In the genomic region with DNA sequence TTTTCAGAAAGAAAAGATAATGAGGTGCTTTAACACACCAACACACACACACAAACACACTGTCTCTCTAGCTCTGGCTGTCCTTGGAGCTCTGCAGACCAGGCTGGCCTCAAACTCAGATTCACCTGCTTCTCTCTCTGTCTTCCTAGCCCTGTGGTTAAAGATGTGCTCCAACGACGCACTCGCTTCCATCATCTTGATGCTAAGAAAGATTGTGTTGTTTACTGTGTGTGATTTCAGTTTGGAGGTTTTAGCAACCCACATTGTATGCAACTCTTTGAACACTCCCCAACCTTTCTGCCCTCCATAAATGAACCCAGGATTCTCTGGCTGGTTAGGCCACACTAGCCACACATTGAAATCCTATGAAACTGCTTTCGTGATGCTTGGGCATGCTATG, we compare ENCODE assay signal across 8 mouse cellular contexts. TPM values are rescaled to one million over a fixed set of nuclear protein-coding genes. Genes with fewer than 3 reads are reported as not detected.
DNase-seq lines count a peak whose midpoint lies in the region; ATAC-seq and TF ChIP-seq lines count a peak whose summit lies in the region.

No protein-coding gene starts in this region.

- no peak overlapping the region for H3ac ChIP-seq in myocyte (ENCODE audit: control insufficient read depth, insufficient read length)

- H3K4me3 ChIP-seq in heart, postnatal 0 days (ENCODE audit: low read depth, low read length), result no peak overlapping the region
- 0 out of 2 replicates have a peak overlapping the region, but pooled peaks have one; percentile 8 for H3K4me3 ChIP-seq in brown adipose tissue, adult 24 weeks (ENCODE audit: insufficient read depth, low read depth, low read length)
- peak overlapping the region; percentile 63 for H3K4me3 ChIP-seq in myocyte

- peak overlapping the region; percentile 97; the same call in 1 of the 2 replicates for H3K9ac ChIP-seq in heart, postnatal 0 days (replicated peaks; ENCODE audit: low read depth, low read length)

- H3K9me3 ChIP-seq in heart, postnatal 0 days (replicated peaks; ENCODE audit: control insufficient read depth, low read length), result no peaks in the 10 kb centered on the region

- TF ChIP-seq POLR2A in myocyte (IDR thresholded peaks at IDR 0.05; ENCODE audit: insufficient read length, low read depth), result no peak

- TF ChIP-seq EP300 in heart, postnatal 0 days (IDR thresholded peaks at IDR 0.05; ENCODE audit: low read depth), result no peak

- H3K79me2 ChIP-seq in myocyte (ENCODE audit: control insufficient read depth, insufficient read depth), result peaks cover 62% of the 10 kb centered on the region

- no peak for ATAC-seq in heart, postnatal 0 days (ENCODE audit: insufficient read depth, low read depth)

- H3K27ac ChIP-seq in heart, postnatal 0 days (ENCODE audit: low read depth), result peak overlapping the region; percentile 25; the same call in 1 of the 2 replicates
- no peak overlapping the region for H3K27ac ChIP-seq in brown adipose tissue, adult 24 weeks (replicated peaks; ENCODE audit: low read depth, low read length)

- H3K4me1 ChIP-seq in heart, postnatal 0 days (ENCODE audit: control insufficient read depth, insufficient read depth), result peaks cover 22% of the 10 kb centered on the region
- H3K4me1 ChIP-seq in brown adipose tissue, adult 24 weeks (ENCODE audit: control insufficient read depth, insufficient read depth, insufficient read length, low read length), result peaks cover 6% of the 10 kb centered on the region

- no peak for TF ChIP-seq CTCF in heart, postnatal 0 days (IDR thresholded peaks at IDR 0.05; ENCODE audit: low read depth)

- no peaks in the 10 kb centered on the region for H3K27me3 ChIP-seq in heart, postnatal 0 days (ENCODE audit: control insufficient read depth, insufficient read depth, low read length)
- H3K27me3 ChIP-seq in myocyte (ENCODE audit: control insufficient read depth, insufficient read depth, insufficient read length), result no peaks in the 10 kb centered on the region

- no peak for DNase-seq in heart, postnatal 0 days (ENCODE audit: low spot score)
- DNase-seq in heart, adult 11 months, result no peak
- DNase-seq in induced T-regulatory cell, adult 2 months (ENCODE audit: low read depth), result peak; percentile 58
- DNase-seq in cerebellum, adult 11-12 months, result no peak
- DNase-seq in adrenal gland, adult 2 months, result no peak
- DNase-seq in adrenal gland, postnatal 10 days, result no peak

- H3K36me3 ChIP-seq in heart, postnatal 0 days (replicated peaks; ENCODE audit: control insufficient read depth, insufficient read depth, low read length), result peaks cover 2% of the 10 kb centered on the region; the same call in 1 of the 2 replicates
- H3K36me3 ChIP-seq in myocyte (ENCODE audit: control insufficient read depth, insufficient read depth), result peaks cover 3% of the 10 kb centered on the region

- WGBS in heart, postnatal 0 days, result 82% methylated on average over 4 of the region's 4 CpGs

- H3K4me2 ChIP-seq in heart, postnatal 0 days (ENCODE audit: low read depth, low read length), result peak overlapping the region; percentile 71
- peak overlapping the region; percentile 75 for H3K4me2 ChIP-seq in myocyte (ENCODE audit: low read depth)

TF ChIP-seq in myocyte, 11 proteins besides CTCF, POLR2A, EP300 and RAD21:
- TF ChIP-seq REST (IDR thresholded peaks at IDR 0.05; ENCODE audit: insufficient read depth, insufficient read length), result no peak
- TF ChIP-seq POLR2AphosphoS2 (IDR thresholded peaks at IDR 0.05; ENCODE audit: insufficient read length, low read depth), result no peak
- TF ChIP-seq USF1 (IDR thresholded peaks at IDR 0.05; ENCODE audit: low read depth), result no peak
- TF ChIP-seq CEBPB (IDR thresholded peaks at IDR 0.05; ENCODE audit: insufficient read depth, poor library complexity, severe bottlenecking), result no peak
- no peak for TF ChIP-seq MAX (IDR thresholded peaks at IDR 0.05; ENCODE audit: low read depth)
- no peak for TF ChIP-seq E2F4 (IDR thresholded peaks at IDR 0.05; ENCODE audit: insufficient read depth)
- TF ChIP-seq MYOD1 (IDR thresholded peaks at IDR 0.05; ENCODE audit: control insufficient read depth in 1 of 3, insufficient read length in 2 of 3, low read depth in 2 of 3), result no peak
- no peak for TF ChIP-seq MYOG (IDR thresholded peaks at IDR 0.05; ENCODE audit: control insufficient read depth in 1 of 3, insufficient read depth in 1 of 3, insufficient read length in 2 of 3, low read depth in 2 of 3)
- TF ChIP-seq TCF12 (IDR thresholded peaks at IDR 0.05; ENCODE audit: insufficient read depth, poor library complexity, severe bottlenecking), result no peak
- no peak for TF ChIP-seq SRF (IDR thresholded peaks at IDR 0.05; ENCODE audit: control insufficient read depth, insufficient read length, low read depth)
- no peak for TF ChIP-seq TCF3 (IDR thresholded peaks at IDR 0.05; ENCODE audit: insufficient read length, low read depth)

RNA-seq across cellular contexts. Expression of a gene that starts 1.3 kb away (rescaled TPM):
- total RNA-seq in heart, postnatal 0 days (2014; rRNA removed; ENCODE audit: low replicate concordance), result not detected in 2 replicates
- 0.25 and 0.53 TPM in 2 replicates for polyA plus RNA-seq in heart, postnatal 0 days (2015; fragmentation: Nextera tagmentation; extraction: Ambion mirVana)
- not detected in 2 replicates for polyA plus RNA-seq in brown adipose tissue, adult 24 weeks (2012; ENCODE audit: insufficient read depth, insufficient read length, missing spikeins)
- polyA plus RNA-seq in myocyte (2012; fragmentation: generic; extraction: Trizol), result 0.47 TPM
- total RNA-seq in adrenal gland, adult 2 months (2021), result 1 to 10 TPM; 2.3 to 2.4 TPM
- polyA plus RNA-seq in adrenal gland, adult 2 months (2012; rRNA removed), result 1.5 and 2.6 TPM in 2 replicates
- 1 to 10 TPM in 1 of 2 experiments, under 1 TPM in 1; 0.97 to 1.3 TPM for total RNA-seq in adrenal gland, postnatal 10 days (2021)

RNA-seq across cellular contexts. Expression of a gene that starts 2.1 kb away (rescaled TPM):
- 13.7 and 21.3 TPM in 2 replicates for total RNA-seq in heart, postnatal 0 days (2014; rRNA removed; ENCODE audit: low replicate concordance)
- polyA plus RNA-seq in heart, postnatal 0 days (2015; fragmentation: Nextera tagmentation; extraction: Ambion mirVana), result 42.0 and 42.3 TPM in 2 replicates
- polyA plus RNA-seq in brown adipose tissue, adult 24 weeks (2012; ENCODE audit: insufficient read depth, insufficient read length, missing spikeins), result 18.5 and 22.9 TPM in 2 replicates
- 17.6 TPM for polyA plus RNA-seq in myocyte (2012; fragmentation: generic; extraction: Trizol)
- 10 to 100 TPM; 51.5 to 53.4 TPM for total RNA-seq in adrenal gland, adult 2 months (2021)
- polyA plus RNA-seq in adrenal gland, adult 2 months (2012; rRNA removed), result 14.5 and 15.6 TPM in 2 replicates
- 10 to 100 TPM; 53.0 to 62.3 TPM for total RNA-seq in adrenal gland, postnatal 10 days (2021)

RNA-seq across cellular contexts. Expression of a gene that starts 33.5 kb away (rescaled TPM):
- total RNA-seq in heart, postnatal 0 days (2014; rRNA removed; ENCODE audit: low replicate concordance), result 10.6 and 15.9 TPM in 2 replicates
- polyA plus RNA-seq in heart, postnatal 0 days (2015; fragmentation: Nextera tagmentation; extraction: Ambion mirVana), result 21.2 and 22.2 TPM in 2 replicates
- polyA plus RNA-seq in brown adipose tissue, adult 24 weeks (2012; ENCODE audit: insufficient read depth, insufficient read length, missing spikeins), result 13.4 and 14.4 TPM in 2 replicates
- polyA plus RNA-seq in myocyte (2012; fragmentation: generic; extraction: Trizol), result 47.6 TPM
- total RNA-seq in adrenal gland, adult 2 months (2021), result 10 to 100 TPM; 23.2 to 37.3 TPM
- 29.8 and 33.0 TPM in 2 replicates for polyA plus RNA-seq in adrenal gland, adult 2 months (2012; rRNA removed)
- 10 to 100 TPM; 30.4 to 34.5 TPM for total RNA-seq in adrenal gland, postnatal 10 days (2021)

RNA-seq across cellular contexts. Expression of a gene that starts 47.6 kb away (rescaled TPM):
- total RNA-seq in heart, postnatal 0 days (2014; rRNA removed; ENCODE audit: low replicate concordance), result 1.3 and 1.4 TPM in 2 replicates
- polyA plus RNA-seq in heart, postnatal 0 days (2015; fragmentation: Nextera tagmentation; extraction: Ambion mirVana), result 0.05 and 0.10 TPM in 2 replicates
- polyA plus RNA-seq in brown adipose tissue, adult 24 weeks (2012; ENCODE audit: insufficient read depth, insufficient read length, missing spikeins), result not detected in 2 replicates
- 0.23 TPM for polyA plus RNA-seq in myocyte (2012; fragmentation: generic; extraction: Trizol)
- 1 to 10 TPM; 2.0 to 2.9 TPM for total RNA-seq in adrenal gland, adult 2 months (2021)
- polyA plus RNA-seq in adrenal gland, adult 2 months (2012; rRNA removed), result 3.3 and 4.2 TPM in 2 replicates
- 1 to 10 TPM; 3.6 to 4.5 TPM for total RNA-seq in adrenal gland, postnatal 10 days (2021)
